Comparison of ENCODE assay signal across 17 mouse cellular contexts in genomic region chr9:77891501-77891900, GRCm38 (mm10).
"Had no signal": no experiment of that assay in that cellular context is flagged by ENCODE, and none has a peak within 500 bp of the region (broad histone marks: within the 10 kb centered on the region; RNA-seq: fewer than 3 reads in every experiment).

No protein-coding gene starts in this region.

- H3K4me2 ChIP-seq: limb, embryonic 12.5 days; liver, embryonic 11.5 days; lung, embryonic 14.5 days; neural tube, embryonic 12.5 days had no signal

- H3K27me3 ChIP-seq: limb, embryonic 12.5 days; neural tube, embryonic 12.5 days had no signal

- H3K9ac ChIP-seq: limb, embryonic 12.5 days; lung, embryonic 14.5 days; neural tube, embryonic 12.5 days had no signal

- H3K27ac ChIP-seq: kidney, postnatal 0 days; layer of hippocampus, adult 2 months; limb, embryonic 12.5 days; midbrain, embryonic 10.5 days; neural tube, embryonic 12.5 days had no signal

- H3K4me3 ChIP-seq: layer of hippocampus, adult 2 months; limb, embryonic 12.5 days; midbrain, embryonic 10.5 days; neural tube, embryonic 12.5 days had no signal

- H3K4me1 ChIP-seq: limb, embryonic 12.5 days; midbrain, embryonic 10.5 days; neural tube, embryonic 12.5 days had no signal

- DNase-seq: kidney, adult 9 months; kidney, postnatal 4 days; lung, embryonic 14.5 days; lung, postnatal 10 days; lung, postnatal 4 days; midbrain, embryonic 14.5 days; retina, postnatal 1 day; right cerebral cortex, postnatal 4 days; spleen, adult 18-20 months; thymus, adult 18-20 months; thymus, postnatal 14 days had no signal

- H3K36me3 ChIP-seq: limb, embryonic 12.5 days; midbrain, embryonic 10.5 days; neural tube, embryonic 12.5 days had no signal

- H3K9me3 ChIP-seq: limb, embryonic 12.5 days; midbrain, embryonic 10.5 days; neural tube, embryonic 12.5 days had no signal
